Mouse (Mus musculus) liver, embryonic 11.5 days (tissue): ENCODE measurements around the gene Tpr. TPM values are rescaled to one million over a fixed set of nuclear protein-coding genes. Genes with fewer than 3 reads are reported as not detected.

Experiments used
- ATAC-seq: fragments of 200-750 bp; cut with Nextera tagmentation; replicated peaks from 2 replicates; pipeline ENCODE4 v1.8.0; 2017; ENCODE audit warnings: moderate number of reproducible peaks, mild to moderate bottlenecking, moderate TSS enrichment, moderate library complexity; ENCODE audit not compliant: low FRiP score
- DNase-seq: peaks from one replicate; pipeline ENCODE4 v3.0.0-alpha.2; 2017; ENCODE audit warnings: low spot score
- H3K27ac ChIP-seq: fragments of 300-500 bp; sonication (generic); 2 replicates; pipeline ENCODE4 v1.5.1; 2014; ENCODE audit warnings: mild to moderate bottlenecking, low read depth, low read length, control low read depth
- H3K27me3 ChIP-seq: fragments of 300-500 bp; sonication (generic); replicated peaks from 2 replicates; pipeline ENCODE4 v1.6.1; 2014; ENCODE audit warnings: low read length, mixed read lengths; ENCODE audit not compliant: control insufficient read depth, insufficient read depth
- H3K36me3 ChIP-seq: fragments of 300-500 bp; sonication (generic); 2 replicates; pipeline ENCODE4 v1.6.1; 2014; ENCODE audit warnings: mild to moderate bottlenecking, low read length, moderate library complexity, mixed read lengths; ENCODE audit not compliant: control insufficient read depth, insufficient read depth
- H3K4me1 ChIP-seq: fragments of 300-500 bp; sonication (generic); replicated peaks from 2 replicates; pipeline ENCODE4 v1.6.1; 2014; ENCODE audit warnings: low read length, mixed read lengths; ENCODE audit not compliant: control insufficient read depth, insufficient read depth
- H3K4me2 ChIP-seq: fragments of 300-500 bp; sonication (generic); 2 replicates; pipeline ENCODE4 v1.6.1; 2014; ENCODE audit warnings: mild to moderate bottlenecking, control low read depth, moderate library complexity
- H3K4me3 ChIP-seq: fragments of 300-500 bp; sonication (generic); 2 replicates; pipeline ENCODE4 v1.5.1; 2014; ENCODE audit warnings: low read depth, low read length, control low read depth
- H3K9ac ChIP-seq: fragments of 300-500 bp; sonication (generic); 2 replicates; pipeline ENCODE4 v1.6.1; 2014; ENCODE audit warnings: low read depth, low read length, control low read depth
- H3K9me3 ChIP-seq: fragments of 300-500 bp; sonication (generic); 2 replicates; pipeline ENCODE4 v1.6.1; 2016; ENCODE audit warnings: low read length, inconsistent platforms, mixed read lengths; ENCODE audit not compliant: control insufficient read depth
- WGBS: fragments of 180-500 bp; shearing (Covaris S2); extraction: QIAGEN DNeasy Blood & Tissue Kit; methylation state at CpG from one replicate; pipeline ENCODE4 v1.1.7; 2014; 5-methylcytosine and 5-hydroxymethylcytosine counted together
- polyA plus RNA-seq: library from polyadenylated mRNA; unstranded; fragments of >200 nt; fragmentation: Nextera tagmentation; extraction: Ambion mirVana; gene quantifications from 2 replicates; pipeline ENCODE4 v1.2.1, GENCODE M21; 2014

Tpr gene
- polyA plus RNA-seq, 1 experiment from 2014 or later: 169 TPM

DNA sequence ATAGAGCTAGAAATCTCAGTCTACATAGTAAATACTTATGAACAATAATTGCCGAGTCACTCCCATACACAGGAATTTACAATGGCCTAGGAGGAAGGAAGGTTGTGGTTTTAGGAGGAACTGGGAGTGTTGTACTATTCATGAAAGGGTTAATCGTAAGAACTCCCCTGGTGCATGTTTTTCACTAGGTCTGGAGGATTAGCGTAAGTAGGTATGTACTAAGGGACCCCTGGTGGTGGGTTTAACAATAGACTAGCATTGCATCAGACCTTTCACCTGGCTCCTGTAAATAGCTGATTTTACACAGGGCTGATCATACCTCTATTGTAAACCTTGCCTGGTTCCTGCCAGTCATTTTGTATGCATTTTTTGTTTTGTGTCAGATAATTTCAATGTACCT is 33.6 kb downstream of the Tpr start:
- no peaks in the 10 kb centered on the region for H3K9me3 ChIP-seq
- no peak for DNase-seq
- no peaks in the 10 kb centered on the region for H3K27me3 ChIP-seq
- H3K36me3 ChIP-seq: peaks cover 54% of the 10 kb centered on the region
- no peak overlapping the region for H3K4me3 ChIP-seq
- no peak overlapping the region for H3K9ac ChIP-seq
- H3K4me2 ChIP-seq: no peak overlapping the region
- WGBS: 70% methylated on average over 3 of the region's 3 CpGs
- no peak for ATAC-seq
- H3K4me1 ChIP-seq: no peaks in the 10 kb centered on the region
- H3K27ac ChIP-seq: no peak overlapping the region

DNA sequence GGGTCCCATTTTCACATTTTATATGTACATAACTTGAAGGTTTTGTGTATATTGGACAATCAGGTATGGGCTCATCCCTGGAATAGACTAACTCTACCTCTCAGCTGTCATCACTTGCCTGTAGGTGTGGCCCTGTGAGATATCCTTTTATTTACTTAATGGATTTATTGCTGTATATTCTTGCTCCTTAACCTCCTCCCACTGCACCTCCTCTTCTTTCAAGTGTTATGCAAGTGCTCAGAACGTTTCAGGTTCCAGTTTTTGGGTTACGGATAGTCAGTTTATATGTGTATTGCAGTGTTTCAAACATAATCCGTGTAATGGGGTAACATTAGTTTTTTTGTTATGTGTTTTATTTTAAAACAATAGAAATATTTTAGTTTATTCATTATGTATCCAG is 46.0 kb downstream of the Tpr start:
- Histone ChIP-seq H3K27me3 (no peaks in the 10 kb centered on the region), H3K4me3 (no peak overlapping the region), H3K36me3 (peaks cover 36% of the 10 kb centered on the region), H3K9me3 (no peaks in the 10 kb centered on the region), H3K4me1 (no peaks in the 10 kb centered on the region), H3K9ac (no peak overlapping the region), H3K27ac (no peak overlapping the region), H3K4me2 (no peak overlapping the region)
- no peak for ATAC-seq
- DNase-seq: no peak
- WGBS: 90% methylated on average over 3 of the region's 3 CpGs

DNA sequence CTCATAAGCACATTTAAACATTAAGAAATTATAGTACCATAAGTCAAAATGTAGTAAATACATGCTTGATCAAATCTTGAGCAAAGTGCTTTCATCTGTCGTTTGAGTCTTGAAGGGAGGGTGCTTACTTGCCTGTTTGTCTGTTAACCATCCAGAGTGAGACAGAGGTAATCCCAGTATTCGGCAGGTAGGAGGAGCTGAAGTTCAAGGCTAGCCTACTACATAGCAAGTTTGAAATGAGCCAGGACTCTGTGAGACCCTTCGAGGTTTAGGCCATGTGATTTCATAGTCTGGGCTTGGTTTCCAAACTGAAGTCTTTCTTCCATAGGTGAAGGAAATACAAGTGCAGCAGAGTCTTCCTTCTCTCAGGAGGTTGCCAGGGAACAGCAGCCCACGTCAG is 49.1 kb downstream of the Tpr start:
- Histone ChIP-seq H3K4me2 (no peak overlapping the region), H3K4me1 (no peaks in the 10 kb centered on the region), H3K36me3 (peaks cover 37% of the 10 kb centered on the region), H3K27ac (no peak overlapping the region), H3K4me3 (no peak overlapping the region), H3K9ac (no peak overlapping the region), H3K27me3 (no peaks in the 10 kb centered on the region), H3K9me3 (no peaks in the 10 kb centered on the region)
- ATAC-seq: no peak
- WGBS: 77% methylated on average over 4 of the region's 4 CpGs
- DNase-seq: no peak

DNA sequence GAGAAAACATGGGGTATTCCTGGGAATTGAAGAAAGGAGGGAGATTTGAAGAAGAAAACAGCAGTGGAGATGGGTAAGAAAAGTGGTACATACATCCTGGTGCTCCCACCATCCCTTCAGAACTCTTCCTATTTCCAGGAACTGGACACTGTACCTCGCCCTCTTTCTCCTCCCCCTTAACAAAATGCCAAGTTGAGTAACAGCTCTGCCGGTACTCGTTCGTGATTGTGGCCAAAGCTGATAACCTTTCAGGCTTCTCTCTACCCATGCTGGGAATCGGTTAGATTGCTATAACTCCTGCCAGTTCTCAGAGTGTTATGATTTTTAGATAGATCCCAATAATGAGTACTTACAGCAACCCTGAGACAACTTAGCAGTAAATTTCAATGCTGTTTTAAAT is 66.3 kb downstream of the Tpr start:
- no peak overlapping the region for H3K9ac ChIP-seq
- H3K4me2 ChIP-seq: no peak overlapping the region
- H3K27ac ChIP-seq: no peak overlapping the region
- 38% methylated on average over 5 of the region's 5 CpGs for WGBS
- H3K4me1 ChIP-seq: no peaks in the 10 kb centered on the region
- H3K36me3 ChIP-seq: no peaks in the 10 kb centered on the region
- DNase-seq (no peak), ATAC-seq (no peak)
- no peak overlapping the region for H3K4me3 ChIP-seq
- H3K9me3 ChIP-seq: no peaks in the 10 kb centered on the region
- H3K27me3 ChIP-seq: no peaks in the 10 kb centered on the region

DNA sequence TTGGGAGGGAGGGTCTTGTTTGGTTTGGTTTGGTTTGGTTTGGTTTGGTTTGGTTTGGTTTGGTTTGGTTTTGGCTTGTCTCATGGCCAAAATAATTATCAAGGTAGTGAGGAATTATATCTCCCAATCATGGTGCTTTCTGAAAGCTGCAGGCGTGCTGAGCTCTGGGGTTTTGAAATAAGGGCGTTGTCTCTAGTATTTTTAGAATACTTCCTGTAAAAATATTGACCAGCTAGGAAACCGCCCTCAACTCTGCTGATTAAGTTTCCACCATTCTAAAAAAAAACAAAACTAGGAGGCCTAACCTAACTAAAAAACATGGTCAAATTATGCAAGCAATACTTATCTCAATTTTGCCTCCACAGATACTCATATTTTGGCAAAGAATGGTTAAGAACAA is 67.0 kb downstream of the Tpr start:
- H3K4me1 ChIP-seq: no peaks in the 10 kb centered on the region
- H3K4me3 ChIP-seq: no peak overlapping the region
- DNase-seq (no peak), ATAC-seq (no peak)
- H3K9me3 ChIP-seq: no peaks in the 10 kb centered on the region
- no peak overlapping the region for H3K4me2 ChIP-seq
- no peak overlapping the region for H3K27ac ChIP-seq
- H3K9ac ChIP-seq: no peak overlapping the region
- WGBS: 62% methylated on average over 3 of the region's 3 CpGs
- H3K36me3 ChIP-seq: no peaks in the 10 kb centered on the region
- H3K27me3 ChIP-seq: no peaks in the 10 kb centered on the region

DNA sequence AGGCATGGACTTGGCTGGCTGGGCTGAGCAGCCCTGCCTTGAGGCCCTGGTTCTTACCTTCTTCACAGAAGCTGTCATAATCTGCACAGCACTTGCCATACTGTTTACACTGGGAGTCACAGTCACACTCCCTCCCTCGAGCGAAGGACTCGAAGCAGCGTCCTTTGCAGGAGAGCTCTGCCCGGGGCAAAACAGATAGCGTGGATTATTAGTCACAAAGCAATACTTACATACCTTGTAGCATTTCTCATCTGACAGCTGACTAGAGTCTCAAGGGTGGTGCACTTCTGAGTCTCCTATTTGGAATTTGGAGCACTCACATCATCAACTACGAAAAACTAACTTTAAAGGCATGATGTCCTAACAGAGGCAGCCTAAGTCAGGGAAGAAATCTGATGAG is 68.0 kb downstream of the Tpr start:
- H3K27me3 ChIP-seq: no peaks in the 10 kb centered on the region
- WGBS: 73% methylated on average over 7 of the region's 7 CpGs
- no peak overlapping the region for H3K4me2 ChIP-seq
- H3K36me3 ChIP-seq: no peaks in the 10 kb centered on the region
- H3K27ac ChIP-seq: no peak overlapping the region
- H3K9ac ChIP-seq: no peak overlapping the region
- DNase-seq (no peak), ATAC-seq (no peak)
- H3K9me3 ChIP-seq: no peaks in the 10 kb centered on the region
- H3K4me3 ChIP-seq: no peak overlapping the region
- no peaks in the 10 kb centered on the region for H3K4me1 ChIP-seq

DNA sequence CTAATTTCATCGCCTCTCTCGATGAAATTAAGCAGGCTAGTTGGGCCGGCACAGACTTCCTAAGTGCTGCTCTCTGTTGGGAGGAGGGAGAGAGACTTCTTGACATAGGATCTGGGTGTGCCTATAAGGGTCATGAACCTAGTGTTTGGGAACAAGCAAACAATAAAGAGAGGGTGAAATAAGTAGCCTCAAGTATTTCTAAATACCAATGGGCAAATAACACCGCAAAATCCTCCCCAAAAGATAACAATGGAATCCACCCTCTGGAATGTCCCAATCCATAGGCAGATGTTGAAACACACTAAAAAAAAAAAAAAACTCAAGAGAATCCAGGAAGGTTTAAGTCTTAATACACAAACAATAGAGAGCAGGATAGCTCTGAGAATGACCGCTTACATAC is 70.4 kb downstream of the Tpr start:
- Histone ChIP-seq H3K9ac (no peak overlapping the region), H3K27ac (no peak overlapping the region), H3K4me3 (no peak overlapping the region), H3K4me2 (no peak overlapping the region), H3K9me3 (no peaks in the 10 kb centered on the region), H3K36me3 (no peaks in the 10 kb centered on the region), H3K27me3 (no peaks in the 10 kb centered on the region), H3K4me1 (no peaks in the 10 kb centered on the region)
- DNase-seq: no peak
- ATAC-seq: no peak
- WGBS: 78% methylated on average over 5 of the region's 5 CpGs

DNA sequence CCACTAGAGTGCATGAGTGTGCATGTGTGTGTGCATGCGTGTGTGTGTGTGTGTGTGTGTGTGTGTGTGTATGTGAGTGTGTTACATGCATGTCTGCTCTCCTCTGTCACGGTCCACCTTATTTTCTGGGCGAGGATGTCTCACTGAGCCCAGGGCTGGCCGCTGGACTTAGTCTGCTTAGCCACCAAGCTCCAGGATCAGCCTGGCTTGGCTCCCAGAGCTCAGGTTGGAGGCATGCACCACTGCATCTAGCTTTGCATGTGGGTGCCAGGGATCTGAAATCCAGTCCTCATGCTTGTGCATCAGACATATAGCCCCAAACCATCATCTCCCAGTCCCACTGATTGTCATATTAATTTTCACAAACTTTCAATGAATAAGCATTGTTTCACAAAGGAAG is 71.1 kb downstream of the Tpr start:
- Histone ChIP-seq H3K9ac (no peak overlapping the region), H3K36me3 (no peaks in the 10 kb centered on the region), H3K4me1 (no peaks in the 10 kb centered on the region), H3K4me2 (no peak overlapping the region), H3K27ac (no peak overlapping the region), H3K4me3 (no peak overlapping the region), H3K9me3 (no peaks in the 10 kb centered on the region), H3K27me3 (no peaks in the 10 kb centered on the region)
- 79% methylated on average over 4 of the region's 4 CpGs for WGBS
- ATAC-seq (no peak), DNase-seq (no peak)

DNA sequence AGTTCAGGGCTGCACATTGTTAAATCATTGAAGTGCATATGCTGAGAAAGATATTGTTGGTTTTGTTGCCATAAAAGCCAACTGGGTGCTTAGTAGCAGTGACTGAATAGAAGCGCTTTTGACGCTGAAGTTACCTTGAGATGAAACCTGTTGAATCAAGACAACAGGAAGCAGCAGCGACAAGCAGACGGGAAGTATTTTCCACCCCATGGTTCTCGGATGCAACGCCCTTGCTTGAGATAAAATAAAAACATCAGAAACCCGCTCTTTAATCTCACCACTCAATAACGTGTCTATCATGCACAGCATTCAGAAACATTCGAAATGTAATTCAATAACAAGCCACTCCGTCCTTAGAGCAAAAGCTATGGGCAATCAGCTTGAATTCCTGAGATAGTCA is 72.7 kb downstream of the Tpr start:
- Histone ChIP-seq H3K36me3 (no peaks in the 10 kb centered on the region), H3K9me3 (no peaks in the 10 kb centered on the region), H3K27ac (no peak overlapping the region), H3K27me3 (no peaks in the 10 kb centered on the region), H3K4me3 (no peak overlapping the region), H3K4me2 (no peak overlapping the region), H3K4me1 (no peaks in the 10 kb centered on the region), H3K9ac (no peak overlapping the region)
- ATAC-seq (no peak), DNase-seq (no peak)
- WGBS: 74% methylated on average over 10 of the region's 10 CpGs
